Mouse (Mus musculus): ENCODE results near the gene Diexf. TPM values are rescaled to one million over a fixed set of nuclear protein-coding genes. Genes with fewer than 3 reads are reported as not detected.

The Diexf gene
- 10 to 100 TPM; 20.3 to 27.4 TPM for total RNA-seq (2023)

DNA sequence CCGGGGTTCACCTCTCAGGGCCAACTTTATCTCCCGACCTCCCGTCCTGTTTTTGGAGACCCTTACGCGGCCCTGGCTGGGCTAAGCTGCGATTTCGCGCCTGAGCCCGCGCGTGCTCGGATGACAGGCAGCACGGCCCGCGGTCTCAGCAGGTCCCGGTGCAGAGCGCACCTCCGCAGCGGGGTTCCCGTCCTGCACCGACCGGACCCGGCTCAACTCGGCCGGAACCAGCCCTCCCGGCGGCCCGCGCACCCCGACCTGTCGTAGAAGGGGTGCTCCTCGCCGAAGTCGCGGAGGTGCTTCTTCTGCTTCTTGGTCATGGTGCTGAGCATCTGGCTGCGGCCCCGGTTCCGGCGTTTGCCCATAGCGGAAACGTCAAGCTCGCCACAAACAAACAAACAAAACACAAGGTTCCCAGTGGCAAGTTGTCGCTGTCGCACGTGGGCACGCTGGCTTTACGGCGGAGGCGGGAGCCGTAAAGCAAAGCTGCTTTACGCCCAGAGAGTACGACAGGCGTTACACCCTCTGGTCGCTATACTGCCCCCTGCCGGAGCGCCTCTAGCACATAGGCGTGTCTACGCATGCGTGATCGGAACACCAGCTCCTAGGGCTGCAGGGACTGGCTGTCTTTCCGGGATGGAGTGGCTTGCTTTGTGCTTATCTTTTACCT is at the start of gene Diexf:
Gene Diexf (minus strand): TSS at position 487 of the 670 bp plus-strand sequence.

DNA sequence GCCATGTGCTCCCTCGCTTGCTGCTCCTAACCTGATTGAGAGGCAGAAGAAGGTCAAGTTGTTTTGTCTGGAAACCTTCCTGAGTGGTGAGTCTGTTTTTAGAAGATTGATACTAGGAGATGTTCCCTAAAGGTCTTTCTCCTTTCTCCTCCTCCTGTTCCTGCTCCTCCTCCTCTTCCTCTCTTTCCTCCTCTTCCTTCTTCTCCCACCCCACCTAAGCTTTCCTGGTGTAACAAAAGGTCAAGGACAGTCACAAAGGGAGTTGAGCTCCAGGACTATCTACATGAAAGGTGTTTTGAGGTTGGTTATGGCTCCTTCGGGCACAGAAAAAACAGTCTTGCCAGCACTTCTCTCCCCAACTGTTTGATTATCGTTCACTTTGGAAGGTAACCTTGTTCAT is 37.7 kb upstream of the Diexf start, which contains the start of gene A130010J15Rik:
Gene A130010J15Rik (plus strand): TSS at position 301 of the 400 bp plus-strand sequence.

DNA sequence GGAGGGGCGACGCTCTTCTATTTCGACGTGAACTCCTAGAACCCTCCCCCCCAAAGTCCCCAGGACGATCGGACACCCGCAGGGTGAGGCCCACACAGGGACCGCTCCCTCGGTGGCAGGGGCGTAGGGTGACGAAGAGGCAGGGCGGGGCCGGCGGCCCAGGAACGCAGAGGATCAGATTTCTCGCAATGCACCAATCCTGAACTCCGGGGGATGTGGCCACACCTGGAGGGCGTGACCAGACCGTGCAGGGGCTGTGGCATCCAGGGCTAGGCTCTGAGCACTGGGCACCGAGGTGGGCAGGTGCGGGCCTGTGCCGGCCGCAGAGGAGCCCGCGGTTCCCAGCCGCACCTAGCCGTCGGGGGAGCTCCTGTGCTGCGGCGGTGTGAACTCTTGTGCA is 22.8 kb upstream of the Diexf start, which contains the start of gene Irf6:
Gene Irf6 (plus strand): TSS at position 240 of the 400 bp plus-strand sequence.

Other genes with a start within 250 kb of the Diexf start
- not detected for gene Syt14, start 94.5 kb downstream of the Diexf start, total RNA-seq (2023)
- gene Irf6, start 22.8 kb upstream of the Diexf start, total RNA-seq (2023), result under 1 TPM; 0.12 to 0.45 TPM
- 1 to 10 TPM; 2.0 to 2.9 TPM for gene A130010J15Rik, start 37.8 kb upstream of the Diexf start, total RNA-seq (2023)
- 100 to 1,000 TPM; 132 to 158 TPM for gene Traf3ip3, start 71.4 kb upstream of the Diexf start, total RNA-seq (2023)
- 1 to 10 TPM in 1 of 2 experiments, under 1 TPM in 1; 0.94 to 2.8 TPM for gene Lamb3, start 77.4 kb upstream of the Diexf start, total RNA-seq (2023)
- gene Hsd11b1, start 133.8 kb upstream of the Diexf start, total RNA-seq (2023), result 10 to 100 TPM; 27.0 to 27.2 TPM
- 1 to 10 TPM; 7.2 to 8.6 TPM for gene G0s2, start 142.9 kb upstream of the Diexf start, total RNA-seq (2023)
- gene Camk1g, start 240.0 kb upstream of the Diexf start, total RNA-seq (2023), result not detected